Mouse (Mus musculus): ENCODE measurements around the gene Trp53i13. TPM values are rescaled to one million over a fixed set of nuclear protein-coding genes. Genes with fewer than 3 reads are reported as not detected.

The Trp53i13 gene
- polyA plus RNA-seq, 1 experiment from 2014 or later = 13.8 TPM

- peak overlapping the region; percentile 37 for H3K9ac ChIP-seq (ENCODE audit: low read depth, low read length)
- WGBS = 26% methylated on average over 5 of the region's 5 CpGs
Measured at GRCm38 (mm10) chr11:77486798-77487197, 29.0 kb downstream of the Trp53i13 start.

GRCm38 (mm10) chr11:77485229-77485628 is 30.6 kb downstream of the Trp53i13 start:
- 34% methylated on average over 6 of the region's 6 CpGs for WGBS
- Histone ChIP-seq H3K27me3 (replicated peaks; ENCODE audit: control insufficient read depth, insufficient read depth, low read length) (no peaks in the 10 kb centered on the region), H3K9ac (ENCODE audit: low read depth, low read length) (peak overlapping the region; percentile 35), H3K27ac (ENCODE audit: low read depth, low read length) (peak overlapping the region; percentile 29; the same call in 1 of the 2 replicates), H3K4me3 (ENCODE audit: low read length) (no peak overlapping the region), H3K4me2 (ENCODE audit: low read length) (peak overlapping the region; percentile 15; the same call in 1 of the 2 replicates), H3K9me3 (ENCODE audit: control insufficient read depth, low read length) (no peaks in the 10 kb centered on the region), H3K4me1 (ENCODE audit: control insufficient read depth, insufficient read depth, low read depth, low read length) (peaks cover 41% of the 10 kb centered on the region), H3K36me3 (ENCODE audit: control insufficient read depth, insufficient read depth, low read length) (no peaks in the 10 kb centered on the region)
- no peak for ATAC-seq

More at GRCm38 (mm10) chr11:77486798-77487197, 29.0 kb downstream of the Trp53i13 start:
- ATAC-seq = 0 out of 2 replicates have a peak, but pooled peaks have one; percentile 25
- Histone ChIP-seq H3K4me3 (ENCODE audit: low read length) (peak overlapping the region; percentile 23), H3K4me2 (ENCODE audit: low read length) (peak overlapping the region; percentile 76), H3K9me3 (ENCODE audit: control insufficient read depth, low read length) (no peaks in the 10 kb centered on the region), H3K27ac (ENCODE audit: low read depth, low read length) (peak overlapping the region; percentile 60), H3K36me3 (ENCODE audit: control insufficient read depth, insufficient read depth, low read length) (no peaks in the 10 kb centered on the region), H3K27me3 (replicated peaks; ENCODE audit: control insufficient read depth, insufficient read depth, low read length) (no peaks in the 10 kb centered on the region), H3K4me1 (ENCODE audit: control insufficient read depth, insufficient read depth, low read depth, low read length) (peaks cover 55% of the 10 kb centered on the region)

GRCm38 (mm10) chr11:77483510-77484255 is 32.1 kb downstream of the Trp53i13 start:
- Histone ChIP-seq H3K4me1 (ENCODE audit: control insufficient read depth, insufficient read depth, low read depth, low read length) (peaks cover 38% of the 10 kb centered on the region), H3K27me3 (replicated peaks; ENCODE audit: control insufficient read depth, insufficient read depth, low read length) (no peaks in the 10 kb centered on the region), H3K27ac (ENCODE audit: low read depth, low read length) (no peak overlapping the region), H3K9ac (ENCODE audit: low read depth, low read length) (0 out of 2 replicates have a peak overlapping the region, but pooled peaks have one; percentile 31), H3K9me3 (ENCODE audit: control insufficient read depth, low read length) (no peaks in the 10 kb centered on the region), H3K4me3 (ENCODE audit: low read length) (no peak overlapping the region), H3K36me3 (ENCODE audit: control insufficient read depth, insufficient read depth, low read length) (no peaks in the 10 kb centered on the region), H3K4me2 (ENCODE audit: low read length) (no peak overlapping the region)
- no peak for ATAC-seq
- WGBS = 67% methylated on average over 11 of the region's 11 CpGs

GRCm38 (mm10) chr11:77483043-77483442 is 32.7 kb downstream of the Trp53i13 start:
- H3K27ac ChIP-seq (ENCODE audit: low read depth, low read length) = no peak overlapping the region
- no peak overlapping the region for H3K9ac ChIP-seq (ENCODE audit: low read depth, low read length)
- H3K36me3 ChIP-seq (ENCODE audit: control insufficient read depth, insufficient read depth, low read length) = no peaks in the 10 kb centered on the region
- H3K4me2 ChIP-seq (ENCODE audit: low read length) = no peak overlapping the region
- WGBS = 60% methylated on average over 3 of the region's 3 CpGs
- peaks cover 35% of the 10 kb centered on the region for H3K4me1 ChIP-seq (ENCODE audit: control insufficient read depth, insufficient read depth, low read depth, low read length)
- ATAC-seq = no peak
- H3K27me3 ChIP-seq (replicated peaks; ENCODE audit: control insufficient read depth, insufficient read depth, low read length) = no peaks in the 10 kb centered on the region
- no peak overlapping the region for H3K4me3 ChIP-seq (ENCODE audit: low read length)
- no peaks in the 10 kb centered on the region for H3K9me3 ChIP-seq (ENCODE audit: control insufficient read depth, low read length)

- Histone ChIP-seq H3K27me3 (replicated peaks; ENCODE audit: control insufficient read depth, insufficient read depth, low read length) (no peaks in the 10 kb centered on the region), H3K4me1 (ENCODE audit: control insufficient read depth, insufficient read depth, low read depth, low read length) (no peaks in the 10 kb centered on the region; the same call in 1 of the 2 replicates), H3K4me2 (ENCODE audit: low read length) (no peak overlapping the region), H3K4me3 (ENCODE audit: low read length) (no peak overlapping the region), H3K9me3 (ENCODE audit: control insufficient read depth, low read length) (no peaks in the 10 kb centered on the region), H3K9ac (ENCODE audit: low read depth, low read length) (no peak overlapping the region), H3K36me3 (ENCODE audit: control insufficient read depth, insufficient read depth, low read length) (peaks cover 16% of the 10 kb centered on the region), H3K27ac (ENCODE audit: low read depth, low read length) (no peak overlapping the region)
- 95% methylated on average over 6 of the region's 6 CpGs for WGBS
- no peak for ATAC-seq
Measured at GRCm38 (mm10) chr11:77476895-77477294, 38.9 kb downstream of the Trp53i13 start.

- H3K4me2 ChIP-seq (ENCODE audit: low read length) = no peak overlapping the region
- no peak overlapping the region for H3K9ac ChIP-seq (ENCODE audit: low read depth, low read length)
- H3K27ac ChIP-seq (ENCODE audit: low read depth, low read length) = no peak overlapping the region
- H3K36me3 ChIP-seq (ENCODE audit: control insufficient read depth, insufficient read depth, low read length) = peaks cover 23% of the 10 kb centered on the region
- no peak for ATAC-seq
- H3K4me1 ChIP-seq (ENCODE audit: control insufficient read depth, insufficient read depth, low read depth, low read length) = no peaks in the 10 kb centered on the region; the same call in 1 of the 2 replicates
- H3K4me3 ChIP-seq (ENCODE audit: low read length) = no peak overlapping the region
- 92% methylated on average over 14 of the region's 14 CpGs for WGBS
- no peaks in the 10 kb centered on the region for H3K27me3 ChIP-seq (replicated peaks; ENCODE audit: control insufficient read depth, insufficient read depth, low read length)
- H3K9me3 ChIP-seq (ENCODE audit: control insufficient read depth, low read length) = no peaks in the 10 kb centered on the region
Measured at GRCm38 (mm10) chr11:77476216-77476615, 39.6 kb downstream of the Trp53i13 start.

- ATAC-seq = no peak
- no peaks in the 10 kb centered on the region for H3K27me3 ChIP-seq (replicated peaks; ENCODE audit: control insufficient read depth, insufficient read depth, low read length)
- H3K27ac ChIP-seq (ENCODE audit: low read depth, low read length) = no peak overlapping the region
- H3K9me3 ChIP-seq (ENCODE audit: control insufficient read depth, low read length) = no peaks in the 10 kb centered on the region
- 93% methylated on average over 16 of the region's 16 CpGs for WGBS
- peaks cover 26% of the 10 kb centered on the region for H3K36me3 ChIP-seq (ENCODE audit: control insufficient read depth, insufficient read depth, low read length)
- no peak overlapping the region for H3K4me3 ChIP-seq (ENCODE audit: low read length)
- no peaks in the 10 kb centered on the region for H3K4me1 ChIP-seq (ENCODE audit: control insufficient read depth, insufficient read depth, low read depth, low read length)
- H3K9ac ChIP-seq (ENCODE audit: low read depth, low read length) = no peak overlapping the region
- no peak overlapping the region for H3K4me2 ChIP-seq (ENCODE audit: low read length)
Measured at GRCm38 (mm10) chr11:77472775-77473174, 43.0 kb downstream of the Trp53i13 start.

GRCm38 (mm10) chr11:77471407-77471806 is 44.4 kb downstream of the Trp53i13 start:
- Histone ChIP-seq H3K27ac (ENCODE audit: low read depth, low read length) (no peak overlapping the region), H3K4me2 (ENCODE audit: low read length) (no peak overlapping the region), H3K9me3 (ENCODE audit: control insufficient read depth, low read length) (no peaks in the 10 kb centered on the region), H3K4me1 (ENCODE audit: control insufficient read depth, insufficient read depth, low read depth, low read length) (no peaks in the 10 kb centered on the region), H3K36me3 (ENCODE audit: control insufficient read depth, insufficient read depth, low read length) (peaks cover 26% of the 10 kb centered on the region), H3K27me3 (replicated peaks; ENCODE audit: control insufficient read depth, insufficient read depth, low read length) (peaks cover 10% of the 10 kb centered on the region), H3K9ac (ENCODE audit: low read depth, low read length) (no peak overlapping the region), H3K4me3 (ENCODE audit: low read length) (no peak overlapping the region)
- ATAC-seq = no peak
- WGBS = 71% methylated on average over 29 of the region's 29 CpGs

- Histone ChIP-seq H3K9ac (ENCODE audit: low read depth, low read length) (no peak overlapping the region), H3K27me3 (replicated peaks; ENCODE audit: control insufficient read depth, insufficient read depth, low read length) (peaks cover 16% of the 10 kb centered on the region), H3K27ac (ENCODE audit: low read depth, low read length) (no peak overlapping the region), H3K4me2 (ENCODE audit: low read length) (no peak overlapping the region), H3K36me3 (ENCODE audit: control insufficient read depth, insufficient read depth, low read length) (peaks cover 22% of the 10 kb centered on the region), H3K9me3 (ENCODE audit: control insufficient read depth, low read length) (no peaks in the 10 kb centered on the region), H3K4me3 (ENCODE audit: low read length) (no peak overlapping the region), H3K4me1 (ENCODE audit: control insufficient read depth, insufficient read depth, low read depth, low read length) (no peaks in the 10 kb centered on the region)
- 84% methylated on average over 9 of the region's 9 CpGs for WGBS
- ATAC-seq = no peak
Measured at GRCm38 (mm10) chr11:77468397-77468796, 47.4 kb downstream of the Trp53i13 start.
